Mouse (Mus musculus) lung, adult 2 months (tissue): ENCODE measurements around the gene Umad1.

ENCODE experiments used
- CTCF ChIP-seq: fragments of 200-500 bp; IDR thresholded peaks from 2 replicates; pipeline ENCODE4 v1.5.1; 2011; ENCODE audit warnings: mild to moderate bottlenecking, low read length, control low read depth; ENCODE audit not compliant: insufficient read depth
- POLR2A ChIP-seq: fragments of 200-500 bp; IDR thresholded peaks from 2 replicates; pipeline ENCODE4 v1.6.1; 2011; ENCODE audit warnings: low read depth, mild to moderate bottlenecking, control low read depth, low read length, borderline replicate concordance; ENCODE audit errors: extremely low read depth

GRCm38 (mm10) chr6:8455599-8455998 lies 196.5 kb downstream of the Umad1 start:
- no peak for TF ChIP-seq CTCF
- no peak for TF ChIP-seq POLR2A
